Mouse (Mus musculus): ENCODE measurements at regions not wholly inside any gene's neighbourhood (a gene's known extent, or its start where the extent isn't known, plus 50 kb on each side); places are given as distances from the start of the nearest gene placed in this dataset.

DNA sequence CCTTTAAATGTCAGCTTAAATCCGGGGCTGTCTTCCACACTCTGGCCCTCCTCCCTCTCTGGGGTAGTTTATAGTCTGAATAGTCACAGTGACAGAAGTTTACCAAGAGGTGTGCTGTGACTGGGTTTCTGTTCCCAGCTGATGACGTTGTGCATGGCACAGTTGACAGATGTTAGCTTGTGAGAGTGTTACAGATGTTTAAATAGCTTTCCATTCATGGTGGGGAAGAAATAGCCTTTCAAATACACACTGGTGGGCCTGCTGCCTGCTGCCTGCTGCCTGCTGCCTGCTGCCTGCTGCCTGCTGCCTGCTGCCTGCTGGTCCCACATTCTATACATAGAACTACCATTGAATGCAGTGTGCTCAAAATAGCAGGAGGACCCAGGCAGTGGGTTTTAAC, 324.8 kb upstream of the Sash1 start:
- Histone ChIP-seq H3ac (ENCODE audit: control insufficient read depth, insufficient read length, low read depth) (no peak overlapping the region), H3K27me3 (ENCODE audit: control insufficient read depth, insufficient read depth, insufficient read length) (no peaks in the 10 kb centered on the region), H3K79me3 (ENCODE audit: low read depth) (no peaks in the 10 kb centered on the region), H3K36me3 (ENCODE audit: control insufficient read depth, insufficient read depth) (no peaks in the 10 kb centered on the region), H3K79me2 (ENCODE audit: control insufficient read depth, insufficient read depth) (no peaks in the 10 kb centered on the region), H3K4me3 (ENCODE audit: insufficient read depth, poor library complexity, severe bottlenecking) (no peak overlapping the region)
- TF ChIP-seq FOSL1 (IDR thresholded peaks at IDR 0.05; ENCODE audit: insufficient read depth, low read length, poor library complexity, severe bottlenecking): no peak
- TF ChIP-seq MYOG (IDR thresholded peaks at IDR 0.05; ENCODE audit: control insufficient read depth, extremely low read depth, insufficient read length): no peak
- no peak for TF ChIP-seq CEBPB (IDR thresholded peaks at IDR 0.05; ENCODE audit: low read depth)
- TF ChIP-seq CTCF (IDR thresholded peaks at IDR 0.05; ENCODE audit: control insufficient read depth, insufficient read depth, insufficient read length): no peak
- TF ChIP-seq MYOD1 (IDR thresholded peaks at IDR 0.05; ENCODE audit: control insufficient read depth, insufficient read length, low read depth): no peak
- TF ChIP-seq USF1 (IDR thresholded peaks at IDR 0.05; ENCODE audit: low read depth): no peak
- no peak for TF ChIP-seq MAX (IDR thresholded peaks at IDR 0.05)

DNA sequence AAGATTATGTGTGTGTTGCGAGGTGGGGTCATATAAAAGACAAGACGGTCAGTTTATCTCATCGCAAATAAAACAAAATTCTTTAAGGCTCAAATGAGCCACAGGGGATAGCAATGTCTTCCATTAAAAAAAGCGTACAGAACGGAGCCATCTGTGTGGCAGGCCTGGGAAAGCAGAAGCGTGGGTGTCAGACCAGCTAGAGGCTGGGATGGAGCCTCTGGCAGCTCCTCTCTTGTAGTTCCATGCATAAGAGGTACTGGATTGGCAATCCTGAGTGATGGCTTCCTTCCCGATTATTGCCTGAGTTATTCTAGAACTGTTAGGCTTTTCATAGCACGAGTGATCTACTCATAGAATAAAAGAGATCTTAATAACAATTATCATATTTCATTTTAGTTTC, 318.2 kb upstream of the Sash1 start:
- Histone ChIP-seq H3K79me2 (ENCODE audit: control insufficient read depth, insufficient read depth) (no peaks in the 10 kb centered on the region), H3ac (ENCODE audit: control insufficient read depth, insufficient read length, low read depth) (no peak overlapping the region), H3K4me3 (ENCODE audit: insufficient read depth, poor library complexity, severe bottlenecking) (no peak overlapping the region), H3K27me3 (ENCODE audit: control insufficient read depth, insufficient read depth, insufficient read length) (no peaks in the 10 kb centered on the region), H3K36me3 (ENCODE audit: control insufficient read depth, insufficient read depth) (no peaks in the 10 kb centered on the region), H3K79me3 (ENCODE audit: low read depth) (no peaks in the 10 kb centered on the region)
- TF ChIP-seq CEBPB (IDR thresholded peaks at IDR 0.05; ENCODE audit: low read depth) (no peak), CTCF (IDR thresholded peaks at IDR 0.05; ENCODE audit: control insufficient read depth, insufficient read depth, insufficient read length) (no peak), MAX (IDR thresholded peaks at IDR 0.05) (no peak), MYOD1 (IDR thresholded peaks at IDR 0.05; ENCODE audit: control insufficient read depth, insufficient read length, low read depth) (no peak)

DNA sequence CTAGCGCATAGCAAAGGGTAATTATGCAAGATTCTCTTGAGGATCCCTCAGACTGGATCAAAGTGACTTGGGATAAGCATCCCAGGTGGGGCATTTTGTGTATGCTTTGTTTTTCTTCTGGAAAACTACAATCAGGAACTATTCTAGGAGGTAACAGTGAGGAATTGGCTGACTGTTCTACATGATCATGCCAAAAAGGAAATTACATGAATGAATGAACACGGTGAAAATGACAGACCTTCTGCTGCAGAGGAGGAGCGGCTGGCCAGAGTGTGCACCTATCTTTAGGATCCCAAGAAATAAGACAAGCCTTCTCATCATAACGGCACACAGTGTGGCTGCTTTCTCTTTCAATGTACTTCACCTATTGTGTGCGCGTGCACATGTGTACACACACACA, 317.5 kb upstream of the Sash1 start:
- Histone ChIP-seq H3ac (ENCODE audit: control insufficient read depth, insufficient read length, low read depth) (no peak overlapping the region), H3K27me3 (ENCODE audit: control insufficient read depth, insufficient read depth, insufficient read length) (no peaks in the 10 kb centered on the region), H3K4me3 (ENCODE audit: insufficient read depth, poor library complexity, severe bottlenecking) (no peak overlapping the region), H3K79me3 (ENCODE audit: low read depth) (no peaks in the 10 kb centered on the region), H3K36me3 (ENCODE audit: control insufficient read depth, insufficient read depth) (no peaks in the 10 kb centered on the region), H3K79me2 (ENCODE audit: control insufficient read depth, insufficient read depth) (no peaks in the 10 kb centered on the region)
- TF ChIP-seq MYOD1 (IDR thresholded peaks at IDR 0.05; ENCODE audit: control insufficient read depth, insufficient read length, low read depth): no peak
- TF ChIP-seq MAX (IDR thresholded peaks at IDR 0.05): no peak
- no peak for TF ChIP-seq CTCF (IDR thresholded peaks at IDR 0.05; ENCODE audit: control insufficient read depth, insufficient read depth, insufficient read length)
- no peak for TF ChIP-seq MYOG (IDR thresholded peaks at IDR 0.05; ENCODE audit: control insufficient read depth, extremely low read depth, insufficient read length)
- TF ChIP-seq FOSL1 (IDR thresholded peaks at IDR 0.05; ENCODE audit: insufficient read depth, low read length, poor library complexity, severe bottlenecking): no peak

DNA sequence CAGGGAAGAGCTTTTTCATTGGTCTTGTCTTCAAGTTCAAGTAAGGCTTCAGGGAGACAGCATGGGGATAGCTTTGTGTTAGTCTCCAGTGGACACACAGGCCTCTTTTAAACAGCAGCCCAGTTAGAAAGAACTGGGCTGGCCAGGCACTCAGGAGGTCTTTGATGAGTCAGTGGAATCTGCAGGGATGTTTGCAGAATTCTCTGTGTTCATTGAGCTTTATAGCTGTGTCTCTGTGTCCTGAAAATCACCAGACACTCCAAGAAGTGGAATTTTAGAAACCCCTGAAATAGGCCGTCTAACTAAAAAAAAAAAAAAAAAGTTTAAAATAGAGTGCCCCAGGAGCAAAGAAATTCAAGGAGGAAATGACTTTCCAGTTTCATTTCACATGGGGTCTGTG, 317.1 kb upstream of the Sash1 start:
- H3K79me3 ChIP-seq (ENCODE audit: low read depth): no peaks in the 10 kb centered on the region
- TF ChIP-seq MAX (IDR thresholded peaks at IDR 0.05) (no peak), CEBPB (IDR thresholded peaks at IDR 0.05; ENCODE audit: low read depth) (no peak), MYOD1 (IDR thresholded peaks at IDR 0.05; ENCODE audit: control insufficient read depth, insufficient read length, low read depth) (no peak), MYOG (IDR thresholded peaks at IDR 0.05; ENCODE audit: control insufficient read depth, extremely low read depth, insufficient read length) (no peak), CTCF (IDR thresholded peaks at IDR 0.05; ENCODE audit: control insufficient read depth, insufficient read depth, insufficient read length) (no peak), USF1 (IDR thresholded peaks at IDR 0.05; ENCODE audit: low read depth) (no peak), FOSL1 (IDR thresholded peaks at IDR 0.05; ENCODE audit: insufficient read depth, low read length, poor library complexity, severe bottlenecking) (no peak)

DNA sequence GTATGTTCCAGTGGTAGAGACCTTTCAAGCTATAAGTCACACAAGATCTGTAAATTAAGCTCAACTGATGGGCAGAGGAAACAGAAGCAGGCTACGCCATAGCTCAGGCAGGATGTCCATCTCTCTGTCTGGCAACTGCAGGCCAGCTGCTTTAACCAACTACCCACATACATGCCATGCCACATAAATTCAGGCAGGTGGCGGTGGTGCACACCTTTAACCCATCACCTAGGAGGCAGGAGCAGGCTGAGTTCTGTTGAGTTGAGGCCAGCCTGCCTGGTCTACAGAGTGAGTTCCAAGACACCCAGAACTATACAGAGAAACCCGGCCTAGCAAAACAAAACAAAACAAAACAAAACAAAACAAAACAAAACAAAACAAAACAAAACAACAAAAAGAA, 289.1 kb upstream of the Sash1 start:
- Histone ChIP-seq H3K36me3 (ENCODE audit: control insufficient read depth, insufficient read depth) (no peaks in the 10 kb centered on the region), H3K4me3 (ENCODE audit: insufficient read depth, poor library complexity, severe bottlenecking) (no peak overlapping the region), H3ac (ENCODE audit: control insufficient read depth, insufficient read length, low read depth) (no peak overlapping the region), H3K27me3 (ENCODE audit: control insufficient read depth, insufficient read depth, insufficient read length) (no peaks in the 10 kb centered on the region), H3K79me3 (ENCODE audit: low read depth) (no peaks in the 10 kb centered on the region), H3K79me2 (ENCODE audit: control insufficient read depth, insufficient read depth) (no peaks in the 10 kb centered on the region)
- TF ChIP-seq MYOG (IDR thresholded peaks at IDR 0.05; ENCODE audit: control insufficient read depth, extremely low read depth, insufficient read length) (no peak), MYOD1 (IDR thresholded peaks at IDR 0.05; ENCODE audit: control insufficient read depth, insufficient read length, low read depth) (no peak), FOSL1 (IDR thresholded peaks at IDR 0.05; ENCODE audit: insufficient read depth, low read length, poor library complexity, severe bottlenecking) (no peak)

More for the DNA sequence above, 317.1 kb upstream of the Sash1 start:
- H3K36me3 ChIP-seq (ENCODE audit: control insufficient read depth, insufficient read depth): no peaks in the 10 kb centered on the region
- no peaks in the 10 kb centered on the region for H3K27me3 ChIP-seq (ENCODE audit: control insufficient read depth, insufficient read depth, insufficient read length)
- H3ac ChIP-seq (ENCODE audit: control insufficient read depth, insufficient read length, low read depth): no peak overlapping the region
- H3K4me3 ChIP-seq (ENCODE audit: insufficient read depth, poor library complexity, severe bottlenecking): no peak overlapping the region
- no peaks in the 10 kb centered on the region for H3K79me2 ChIP-seq (ENCODE audit: control insufficient read depth, insufficient read depth)

DNA sequence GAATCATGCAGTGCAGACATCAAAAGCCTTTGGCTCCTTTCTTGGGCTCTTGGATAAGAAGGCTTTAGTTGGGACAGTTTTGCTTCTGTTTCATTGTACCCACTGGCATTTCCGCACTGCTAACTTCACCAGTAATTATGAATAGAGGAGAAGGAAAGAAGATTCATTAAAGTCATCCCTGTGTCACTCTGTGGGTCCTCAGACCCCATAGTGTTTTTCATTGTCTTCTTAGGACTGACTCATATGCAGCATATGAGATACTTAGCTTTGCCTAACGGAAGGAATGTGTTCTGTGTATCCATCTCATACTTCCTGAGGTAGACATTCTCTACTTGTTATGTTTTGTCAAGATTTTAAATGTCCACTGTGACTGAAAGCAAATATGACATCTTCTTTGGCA, 287.6 kb upstream of the Sash1 start:
- H3K36me3 ChIP-seq (ENCODE audit: control insufficient read depth, insufficient read depth): no peaks in the 10 kb centered on the region
- H3ac ChIP-seq (ENCODE audit: control insufficient read depth, insufficient read length, low read depth): no peak overlapping the region
- no peak for TF ChIP-seq FOSL1 (IDR thresholded peaks at IDR 0.05; ENCODE audit: insufficient read depth, low read length, poor library complexity, severe bottlenecking)
- TF ChIP-seq MYOG (IDR thresholded peaks at IDR 0.05; ENCODE audit: control insufficient read depth, extremely low read depth, insufficient read length): no peak
- no peak for TF ChIP-seq MYOD1 (IDR thresholded peaks at IDR 0.05; ENCODE audit: control insufficient read depth, insufficient read length, low read depth)
- no peak for TF ChIP-seq MAX (IDR thresholded peaks at IDR 0.05)
- no peak for TF ChIP-seq USF1 (IDR thresholded peaks at IDR 0.05; ENCODE audit: low read depth)
- TF ChIP-seq CTCF (IDR thresholded peaks at IDR 0.05; ENCODE audit: control insufficient read depth, insufficient read depth, insufficient read length): no peak
- no peak for TF ChIP-seq CEBPB (IDR thresholded peaks at IDR 0.05; ENCODE audit: low read depth)
- H3K27me3 ChIP-seq (ENCODE audit: control insufficient read depth, insufficient read depth, insufficient read length): no peaks in the 10 kb centered on the region
- no peak overlapping the region for H3K4me3 ChIP-seq (ENCODE audit: insufficient read depth, poor library complexity, severe bottlenecking)
- no peaks in the 10 kb centered on the region for H3K79me2 ChIP-seq (ENCODE audit: control insufficient read depth, insufficient read depth)
- H3K79me3 ChIP-seq (ENCODE audit: low read depth): no peaks in the 10 kb centered on the region

Measured in C2C12 (cell line).